In the genomic region with DNA sequence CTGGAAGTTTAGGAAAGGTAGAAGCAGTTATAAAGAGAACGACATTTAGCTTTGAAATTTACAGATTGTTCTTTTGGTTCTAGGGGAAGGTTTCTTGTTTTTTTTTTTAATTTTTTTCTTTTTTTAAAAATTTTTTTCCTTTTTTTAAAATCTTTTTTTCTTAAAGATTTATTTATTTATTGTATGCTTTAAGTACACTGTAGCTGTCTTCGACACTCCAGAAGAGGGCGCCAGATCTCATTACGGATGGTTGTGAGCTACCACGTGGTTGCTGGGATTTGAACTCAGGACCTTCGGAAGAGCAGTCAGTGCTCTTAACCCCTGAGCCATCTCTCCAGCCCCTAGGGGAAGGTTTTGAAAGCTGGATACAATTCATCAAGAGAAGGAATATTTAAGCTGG, we compare ENCODE assay signal across 7 mouse cellular contexts. TPM values are rescaled to one million over a fixed set of nuclear protein-coding genes. Genes with fewer than 3 reads are reported as not detected.
DNase-seq lines count a peak whose midpoint lies in the region; ATAC-seq and TF ChIP-seq lines count a peak whose summit lies in the region.
"Not testable (repeated sequence)": the region's sequence is repeated elsewhere in the genome, so short reads cannot be mapped to it uniquely, and the experiment has no call there.

No protein-coding gene starts in this region.

- not testable (repeated sequence) for H3K9ac ChIP-seq in MEL (ENCODE audit: control insufficient read depth, low read depth, low read length, poor library complexity, severe bottlenecking); forebrain, postnatal 0 days; hindbrain, postnatal 0 days (replicated peaks; ENCODE audit: low read length); liver, postnatal 0 days (replicated peaks); midbrain, postnatal 0 days (replicated peaks; ENCODE audit: low read length, poor library complexity, severe bottlenecking)

- H3K36me3 ChIP-seq in MEL (ENCODE audit: control insufficient read depth in 1 of 2, insufficient read depth in 2 of 2, low read length in 2 of 2): not testable (repeated sequence)
- peaks cover 59% of the 10 kb centered on the region for H3K36me3 ChIP-seq in forebrain, postnatal 0 days (ENCODE audit: insufficient read depth)
- peaks cover 34% of the 10 kb centered on the region for H3K36me3 ChIP-seq in hindbrain, postnatal 0 days (ENCODE audit: insufficient read depth, low read length)
- peaks cover 32% of the 10 kb centered on the region for H3K36me3 ChIP-seq in liver, postnatal 0 days (replicated peaks; ENCODE audit: insufficient read depth, low read length)
- peaks cover 26% of the 10 kb centered on the region for H3K36me3 ChIP-seq in midbrain, postnatal 0 days (ENCODE audit: insufficient read depth, low read length)

- not testable (repeated sequence) for H3K27me3 ChIP-seq in MEL (ENCODE audit: control insufficient read depth in 1 of 2, insufficient read depth in 2 of 2, low read length in 2 of 2); forebrain, postnatal 0 days (ENCODE audit: insufficient read depth, low read length); hindbrain, postnatal 0 days (ENCODE audit: insufficient read depth, low read length); liver, postnatal 0 days (ENCODE audit: insufficient read depth, low read length); midbrain, postnatal 0 days (ENCODE audit: insufficient read depth, low read length)

- not testable (repeated sequence) for H3K4me2 ChIP-seq in forebrain, postnatal 0 days (ENCODE audit: low read depth); hindbrain, postnatal 0 days (ENCODE audit: low read depth, low read length); liver, postnatal 0 days (ENCODE audit: low read depth, low read length); midbrain, postnatal 0 days (ENCODE audit: low read depth, low read length, poor library complexity, severe bottlenecking)

- TF ChIP-seq RAD21 in MEL (IDR thresholded peaks at IDR 0.05; ENCODE audit: low read depth, low read length): not testable (repeated sequence)

- H3K79me2 ChIP-seq in MEL (ENCODE audit: control insufficient read depth, insufficient read depth, low read length, poor library complexity): not testable (repeated sequence)

- WGBS in forebrain, postnatal 0 days: 93% methylated on average over 6 of the region's 6 CpGs
- 93% methylated on average over 6 of the region's 6 CpGs for WGBS in hindbrain, postnatal 0 days
- WGBS in liver, postnatal 0 days (ENCODE audit: insufficient replicate concordance): 86% methylated on average over 6 of the region's 6 CpGs
- WGBS in midbrain, postnatal 0 days: 87% methylated on average over 6 of the region's 6 CpGs

- TF ChIP-seq POLR2A in MEL (IDR thresholded peaks at IDR 0.05; ENCODE audit: control insufficient read depth in 1 of 2, insufficient read depth in 1 of 2, low read depth in 1 of 2, low read length in 2 of 2, poor library complexity in 1 of 2): not testable (repeated sequence)

- not testable (repeated sequence) for H3K4me1 ChIP-seq in MEL (ENCODE audit: control insufficient read depth in 1 of 2, insufficient read depth in 2 of 2, low read length in 2 of 2); forebrain, postnatal 0 days (ENCODE audit: insufficient read depth); hindbrain, postnatal 0 days (ENCODE audit: insufficient read depth, low read length); liver, postnatal 0 days (ENCODE audit: insufficient read depth); midbrain, postnatal 0 days (ENCODE audit: insufficient read depth, low read length)

- not testable (repeated sequence) for DNase-seq in MEL (ENCODE audit: low read depth, low spot score); forebrain, postnatal 0 days; hindbrain, postnatal 0 days (ENCODE audit: low spot score); layer of hippocampus, adult 2 months (ENCODE audit: low spot score in 2 of 2); liver, postnatal 0 days; midbrain, postnatal 0 days (ENCODE audit: low spot score)
- peak; percentile 25 for DNase-seq in thymus, postnatal 4 days

- not testable (repeated sequence) for H3K27ac ChIP-seq in MEL (ENCODE audit: control insufficient read depth, low read depth, low read length); forebrain, postnatal 0 days (ENCODE audit: low read depth, low read length); hindbrain, postnatal 0 days; layer of hippocampus, adult 2 months; liver, postnatal 0 days (ENCODE audit: low read depth); midbrain, postnatal 0 days (ENCODE audit: low read depth, low read length)

- not testable (repeated sequence) for H3K4me3 ChIP-seq in MEL (ENCODE audit: control insufficient read depth in 1 of 2, insufficient read depth in 1 of 2, low read depth in 2 of 2, low read length in 2 of 2); forebrain, postnatal 0 days (ENCODE audit: low read depth, low read length); hindbrain, postnatal 0 days (ENCODE audit: low read length); layer of hippocampus, adult 2 months; liver, postnatal 0 days (ENCODE audit: low read depth, low read length); midbrain, postnatal 0 days (ENCODE audit: low read depth, low read length)

- peak in 2 of 3 experiments; percentile 27 to 32; a peak in 2 of 6 replicates for TF ChIP-seq CTCF in MEL (IDR thresholded peaks at IDR 0.05 in 2 of 3, conservative IDR thresholded peaks at IDR 0.05 in 1 of 3; ENCODE audit: control insufficient read depth in 1 of 3, insufficient read depth in 1 of 3, low read depth in 2 of 3, low read length in 3 of 3, poor library complexity in 1 of 3, severe bottlenecking in 1 of 3)
- peak; percentile 21; the same call in 1 of the 2 replicates for TF ChIP-seq CTCF in forebrain, postnatal 0 days (IDR thresholded peaks at IDR 0.05; ENCODE audit: low read depth)
- TF ChIP-seq CTCF in hindbrain, postnatal 0 days (IDR thresholded peaks at IDR 0.05; ENCODE audit: low read depth): peak; percentile 24
- TF ChIP-seq CTCF in layer of hippocampus, adult 2 months (conservative IDR thresholded peaks at IDR 0.05): peak; percentile 62
- TF ChIP-seq CTCF in liver, postnatal 0 days (IDR thresholded peaks at IDR 0.05; ENCODE audit: low read depth): peak; percentile 34
- peak; percentile 32 for TF ChIP-seq CTCF in midbrain, postnatal 0 days (IDR thresholded peaks at IDR 0.05)

- not testable (repeated sequence) for H3K9me3 ChIP-seq in MEL (replicated peaks; ENCODE audit: insufficient read depth, low read length); forebrain, postnatal 0 days (ENCODE audit: low read length); hindbrain, postnatal 0 days (ENCODE audit: low read length); liver, postnatal 0 days (ENCODE audit: low read length); midbrain, postnatal 0 days (ENCODE audit: low read length)

- not testable (repeated sequence) for TF ChIP-seq EP300 in MEL (IDR thresholded peaks at IDR 0.05; ENCODE audit: low read depth in 1 of 2, low read length in 2 of 2); liver, postnatal 0 days (IDR thresholded peaks at IDR 0.05; ENCODE audit: low read depth)

- ATAC-seq in forebrain, postnatal 0 days; hindbrain, postnatal 0 days; liver, postnatal 0 days; midbrain, postnatal 0 days (ENCODE audit: low FRiP score): not testable (repeated sequence)

TF ChIP-seq in MEL, 35 proteins besides CTCF, POLR2A, EP300 and RAD21:
- peak; percentile 23; the same call in 1 of the 2 replicates for TF ChIP-seq SMC3 (IDR thresholded peaks at IDR 0.05; ENCODE audit: low read depth, low read length)
- peak; percentile 15; the same call in 1 of the 2 replicates for TF ChIP-seq ZC3H11A (IDR thresholded peaks at IDR 0.05; ENCODE audit: low read depth, low read length)

RNA-seq across cellular contexts. Expression of a gene that starts 14.6 kb away (rescaled TPM):
- 68.6 and 70.1 TPM in 2 replicates for total RNA-seq in MEL (2012; rRNA removed)
- polyA plus RNA-seq in MEL (2012; ENCODE audit: insufficient read depth in 1 of 2, insufficient read length in 2 of 2, low read depth in 1 of 2, low replicate concordance in 2 of 2, missing spikeins in 1 of 2): 100 to 1,000 TPM in 1 of 2 experiments, not detected in 1; 128 TPM
- total RNA-seq in forebrain, postnatal 0 days (2014; rRNA removed): 16.6 and 32.3 TPM in 2 replicates
- 34.1 and 35.2 TPM in 2 replicates for polyA plus RNA-seq in forebrain, postnatal 0 days (2015; fragmentation: Nextera tagmentation; extraction: Ambion mirVana)
- total RNA-seq in hindbrain, postnatal 0 days (2014; rRNA removed): 9.9 and 11.4 TPM in 2 replicates
- polyA plus RNA-seq in hindbrain, postnatal 0 days (2015; fragmentation: Nextera tagmentation; extraction: Ambion mirVana): 39.6 and 42.6 TPM in 2 replicates
- total RNA-seq in layer of hippocampus, adult 2 months (2021): 10 to 100 TPM; 26.3 to 26.6 TPM
- polyA plus RNA-seq in liver, postnatal 0 days (2015; fragmentation: Nextera tagmentation; extraction: Ambion mirVana): 38.6 and 39.3 TPM in 2 replicates
- 10.6 and 13.0 TPM in 2 replicates for total RNA-seq in midbrain, postnatal 0 days (2014; rRNA removed)
- 19.4 and 22.5 TPM in 2 replicates for polyA plus RNA-seq in midbrain, postnatal 0 days (2015; fragmentation: Nextera tagmentation; extraction: Ambion mirVana)
